Mouse (Mus musculus): ENCODE measurements at regions not wholly inside any gene's neighbourhood (a gene's known extent, or its start where the extent isn't known, plus 50 kb on each side); places are given as distances from the start of the nearest gene placed in this dataset.
"Not testable (repeated sequence)": the region's sequence is repeated elsewhere in the genome, so short reads cannot be mapped to it uniquely, and the experiment has no call there.

GRCm38 (mm10) chr3:112261334-112262101, 997.1 kb downstream of the Amy2a5 start:
- no peak for DNase-seq (ENCODE audit: low spot score)
- no peak for TF ChIP-seq POLR2A (IDR thresholded peaks at IDR 0.05; ENCODE audit: borderline replicate concordance, extremely low read depth, insufficient read depth, insufficient read length)

GRCm38 (mm10) chr3:112242986-112243385, 1015.7 kb downstream of the Amy2a5 start:
- H3K36me3 ChIP-seq (ENCODE audit: control insufficient read depth, insufficient read depth, low read length); H3K27me3 ChIP-seq (ENCODE audit: control insufficient read depth, insufficient read depth, low read length); H3K4me3 ChIP-seq (replicated peaks; ENCODE audit: low read length); H3K9me3 ChIP-seq (ENCODE audit: control insufficient read depth, low read length); H3K27ac ChIP-seq (replicated peaks; ENCODE audit: low read depth, low read length); ATAC-seq (ENCODE audit: low FRiP score, low read depth); H3K4me2 ChIP-seq (replicated peaks; ENCODE audit: low read depth, low read length, severe bottlenecking); H3K9ac ChIP-seq (ENCODE audit: low read depth, low read length, severe bottlenecking); DNase-seq (ENCODE audit: low spot score); H3K4me1 ChIP-seq (ENCODE audit: control insufficient read depth, insufficient read depth, low read length): not testable (repeated sequence)
- 83% methylated on average over 2 of the region's 2 CpGs for WGBS

More at GRCm38 (mm10) chr3:112261334-112262101, 997.1 kb downstream of the Amy2a5 start:
- H3K9ac ChIP-seq (ENCODE audit: low read depth, low read length, severe bottlenecking), result no peak overlapping the region
- no peaks in the 10 kb centered on the region for H3K27me3 ChIP-seq (ENCODE audit: control insufficient read depth, insufficient read depth, low read length)
- no peak overlapping the region for H3K4me2 ChIP-seq (replicated peaks; ENCODE audit: low read depth, low read length, severe bottlenecking)
- H3K36me3 ChIP-seq (ENCODE audit: control insufficient read depth, insufficient read depth, low read length), result no peaks in the 10 kb centered on the region
- no peak overlapping the region for H3K4me3 ChIP-seq (replicated peaks; ENCODE audit: low read length)
- H3K27ac ChIP-seq (replicated peaks; ENCODE audit: low read depth, low read length), result no peak overlapping the region
- no peaks in the 10 kb centered on the region for H3K4me1 ChIP-seq (ENCODE audit: control insufficient read depth, insufficient read depth, low read length)
- no peaks in the 10 kb centered on the region for H3K9me3 ChIP-seq (ENCODE audit: control insufficient read depth, low read length)
- no peak for ATAC-seq (ENCODE audit: low FRiP score, low read depth)
- WGBS, result 51% methylated on average over 1 of the region's 1 CpGs

GRCm38 (mm10) chr3:112239626-112240120, 1019.0 kb downstream of the Amy2a5 start:
- H3K4me3 ChIP-seq (replicated peaks; ENCODE audit: low read length), result no peak overlapping the region
- H3K36me3 ChIP-seq (ENCODE audit: control insufficient read depth, insufficient read depth, low read length), result no peaks in the 10 kb centered on the region
- H3K9me3 ChIP-seq (ENCODE audit: control insufficient read depth, low read length), result no peaks in the 10 kb centered on the region
- H3K4me2 ChIP-seq (replicated peaks; ENCODE audit: low read depth, low read length, severe bottlenecking), result no peak overlapping the region
- 17% methylated on average over 1 of the region's 1 CpGs for WGBS
- no peak for DNase-seq (ENCODE audit: low spot score)
- no peaks in the 10 kb centered on the region for H3K27me3 ChIP-seq (ENCODE audit: control insufficient read depth, insufficient read depth, low read length)
- ATAC-seq (ENCODE audit: low FRiP score, low read depth), result no peak
- no peak for TF ChIP-seq POLR2A (IDR thresholded peaks at IDR 0.05; ENCODE audit: borderline replicate concordance, extremely low read depth, insufficient read depth, insufficient read length)
- H3K9ac ChIP-seq (ENCODE audit: low read depth, low read length, severe bottlenecking), result no peak overlapping the region
- H3K27ac ChIP-seq (replicated peaks; ENCODE audit: low read depth, low read length), result no peak overlapping the region
- no peaks in the 10 kb centered on the region for H3K4me1 ChIP-seq (ENCODE audit: control insufficient read depth, insufficient read depth, low read length)

Data from limb, embryonic 14.5 days (tissue).